Mouse (Mus musculus) heart, embryonic 16.5 days (tissue): ENCODE measurements around the gene Ythdf2. TPM values are rescaled to one million over a fixed set of nuclear protein-coding genes. Genes with fewer than 3 reads are reported as not detected.

ENCODE experiments used
- ATAC-seq: fragments of 200-750 bp; cut with Nextera tagmentation; replicated peaks from 2 replicates; pipeline ENCODE4 v1.8.0; 2017; ENCODE audit warnings: moderate number of reproducible peaks; ENCODE audit not compliant: insufficient read depth, low FRiP score; ENCODE audit errors: extremely low read depth
- H3K27ac ChIP-seq: fragments of 300-500 bp; sonication (generic); 2 replicates; pipeline ENCODE4 v1.5.1; 2014; ENCODE audit warnings: mild to moderate bottlenecking, low read length, control low read depth, moderate library complexity
- H3K27me3 ChIP-seq: fragments of 300-500 bp; sonication (generic); 2 replicates; pipeline ENCODE4 v1.6.1; 2014; ENCODE audit warnings: low read length, mixed read lengths; ENCODE audit not compliant: control insufficient read depth, insufficient read depth
- H3K36me3 ChIP-seq: fragments of 300-500 bp; sonication (generic); 2 replicates; pipeline ENCODE4 v1.6.1; 2014; ENCODE audit not compliant: control insufficient read depth, insufficient read depth
- H3K4me1 ChIP-seq: fragments of 300-500 bp; sonication (generic); 2 replicates; pipeline ENCODE4 v1.6.1; 2014; ENCODE audit warnings: low read length, mixed read lengths; ENCODE audit not compliant: control insufficient read depth, insufficient read depth
- H3K4me2 ChIP-seq: fragments of 300-500 bp; sonication (generic); 2 replicates; pipeline ENCODE4 v1.6.1; 2014; ENCODE audit warnings: low read depth, mild to moderate bottlenecking, control low read depth, low read length
- H3K4me3 ChIP-seq: fragments of 300-500 bp; sonication (generic); 2 replicates; pipeline ENCODE4 v1.5.1; 2014; ENCODE audit warnings: mild to moderate bottlenecking, control low read depth, low read length
- H3K9ac ChIP-seq: fragments of 300-500 bp; sonication (generic); 2 replicates; pipeline ENCODE4 v1.6.1; 2014; ENCODE audit warnings: low read length, control low read depth
- H3K9me3 ChIP-seq: fragments of 300-500 bp; sonication (generic); replicated peaks from 2 replicates; pipeline ENCODE4 v1.6.1; 2016; ENCODE audit warnings: low read length; ENCODE audit not compliant: control insufficient read depth
- WGBS: fragments of 180-500 bp; shearing (Covaris S2); extraction: QIAGEN DNeasy Blood & Tissue Kit; methylation state at CpG from one replicate; pipeline ENCODE4 v1.1.7; 2014; 5-methylcytosine and 5-hydroxymethylcytosine counted together
- polyA plus RNA-seq: library from polyadenylated mRNA; unstranded; fragments of >200 nt; fragmentation: Nextera tagmentation; extraction: Ambion mirVana; gene quantifications from 2 replicates; pipeline ENCODE4 v1.2.1, GENCODE M21; 2015

Gene Ythdf2
- polyA plus RNA-seq, 1 experiment from 2014 or later: 61.7 TPM

DNA sequence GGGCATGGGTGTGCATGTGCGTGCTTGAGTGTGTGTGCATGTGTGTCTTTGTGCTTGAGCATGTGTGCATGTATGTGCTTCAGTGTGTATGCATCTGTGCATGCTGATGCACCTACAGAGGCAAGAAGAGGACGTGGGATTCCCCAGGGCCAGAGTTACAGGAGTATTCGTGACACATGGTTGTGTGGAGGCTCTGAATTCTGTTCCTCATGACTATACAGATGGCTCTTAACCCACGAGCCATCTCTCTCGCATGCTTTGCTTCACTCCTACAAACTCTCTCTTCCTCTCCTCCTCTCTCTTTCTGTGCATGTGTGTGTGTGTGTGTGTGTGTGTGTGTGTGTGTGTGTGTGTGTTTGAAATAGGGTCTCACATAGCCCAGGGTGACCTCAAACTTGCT lies 42.3 kb downstream of the Ythdf2 start:
- H3K9me3 ChIP-seq: 0 out of 2 replicates have a peak, but pooled peaks cover 4% of the 10 kb centered on the region
- H3K27me3 ChIP-seq: no peaks in the 10 kb centered on the region
- H3K4me2 ChIP-seq: no peak overlapping the region
- no peak for ATAC-seq
- no peak overlapping the region for H3K9ac ChIP-seq
- WGBS: 75% methylated on average over 5 of the region's 5 CpGs
- no peak overlapping the region for H3K27ac ChIP-seq
- H3K4me3 ChIP-seq: no peak overlapping the region
- H3K36me3 ChIP-seq: no peaks in the 10 kb centered on the region
- no peaks in the 10 kb centered on the region for H3K4me1 ChIP-seq

DNA sequence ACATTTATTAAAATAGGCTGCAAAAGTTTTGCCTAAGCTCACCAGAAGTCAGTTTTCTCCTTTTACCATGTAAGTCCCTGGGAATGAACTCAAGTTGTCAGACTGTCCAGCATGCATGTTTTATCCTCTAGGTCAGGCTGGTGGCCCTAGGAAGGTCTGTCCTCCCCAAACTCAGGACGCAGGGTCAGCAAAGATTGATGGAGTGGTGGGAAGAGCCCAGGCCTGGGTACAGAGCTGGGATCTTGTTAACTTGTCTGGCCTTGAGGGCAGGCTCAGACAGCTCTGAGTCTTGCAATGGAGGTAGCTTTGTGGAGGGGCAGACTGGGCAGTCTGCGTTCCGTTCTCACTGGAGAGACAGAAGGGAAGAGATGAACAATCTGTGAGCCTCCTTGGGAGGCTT lies 42.8 kb downstream of the Ythdf2 start:
- no peak overlapping the region for H3K4me3 ChIP-seq
- H3K9me3 ChIP-seq: 0 out of 2 replicates have a peak, but pooled peaks cover 4% of the 10 kb centered on the region
- no peak overlapping the region for H3K4me2 ChIP-seq
- no peak overlapping the region for H3K9ac ChIP-seq
- no peaks in the 10 kb centered on the region for H3K36me3 ChIP-seq
- WGBS: 89% methylated on average over 3 of the region's 3 CpGs
- no peak overlapping the region for H3K27ac ChIP-seq
- no peak for ATAC-seq
- H3K27me3 ChIP-seq: no peaks in the 10 kb centered on the region
- no peaks in the 10 kb centered on the region for H3K4me1 ChIP-seq

- Histone ChIP-seq H3K9ac (no peak overlapping the region), H3K36me3 (no peaks in the 10 kb centered on the region), H3K27ac (no peak overlapping the region), H3K4me1 (no peaks in the 10 kb centered on the region), H3K4me2 (no peak overlapping the region), H3K27me3 (no peaks in the 10 kb centered on the region), H3K9me3 (0 out of 2 replicates have a peak, but pooled peaks cover 4% of the 10 kb centered on the region), H3K4me3 (no peak overlapping the region)
- 85% methylated on average over 3 of the region's 3 CpGs for WGBS
- ATAC-seq: no peak
Observed at GRCm38 (mm10) chr4:132167436-132167835, 44.7 kb downstream of the Ythdf2 start.

DNA sequence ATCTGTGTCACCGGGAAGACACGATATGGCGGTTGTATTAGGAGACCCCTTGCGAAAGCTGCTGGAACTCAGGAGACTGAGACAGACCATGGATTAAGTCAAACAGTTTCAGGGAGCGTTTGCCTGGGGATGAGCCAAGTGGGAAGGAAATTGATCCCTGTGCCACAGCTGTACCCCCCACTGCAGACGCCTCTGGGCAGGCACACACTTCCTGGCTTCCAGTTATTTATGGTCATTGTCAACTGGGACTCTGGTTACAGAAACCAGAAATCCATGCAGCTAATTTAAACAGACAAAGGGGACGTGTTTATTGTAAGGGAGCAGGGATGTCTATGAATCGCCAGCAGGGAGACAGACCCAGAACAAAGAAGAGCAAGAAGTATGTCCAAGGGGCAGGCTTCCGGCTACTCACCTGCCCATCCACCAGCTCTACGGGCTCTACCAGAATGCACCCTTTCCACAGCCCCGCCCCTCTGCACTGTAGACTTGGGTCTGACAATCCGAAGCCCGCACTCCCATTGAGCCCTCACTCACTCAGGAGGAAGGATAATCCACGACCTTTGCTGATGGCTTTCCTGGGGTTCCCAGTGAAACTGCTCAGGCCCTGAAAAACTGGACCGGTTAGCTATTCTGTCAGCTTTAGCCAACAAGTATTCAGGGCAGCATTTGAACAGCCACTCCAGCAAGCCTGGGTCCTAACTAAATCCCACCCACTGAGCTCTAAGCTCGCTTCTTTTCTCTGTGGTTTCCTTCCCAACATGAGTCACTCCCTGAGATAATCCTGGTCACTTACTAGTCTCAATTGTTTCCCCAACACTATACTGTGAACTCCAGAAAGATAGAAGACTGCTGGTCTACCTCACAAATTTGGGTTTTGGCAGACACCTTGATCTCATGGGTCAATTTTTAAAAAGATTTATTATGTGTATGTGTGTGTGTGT lies 45.5 kb downstream of the Ythdf2 start:
- Histone ChIP-seq H3K27me3 (no peaks in the 10 kb centered on the region), H3K9me3 (0 out of 2 replicates have a peak, but pooled peaks cover 4% of the 10 kb centered on the region), H3K9ac (no peak overlapping the region), H3K4me2 (no peak overlapping the region), H3K4me1 (no peaks in the 10 kb centered on the region), H3K36me3 (no peaks in the 10 kb centered on the region), H3K4me3 (no peak overlapping the region), H3K27ac (no peak overlapping the region)
- ATAC-seq: no peak
- 67% methylated on average over 16 of the region's 16 CpGs for WGBS

DNA sequence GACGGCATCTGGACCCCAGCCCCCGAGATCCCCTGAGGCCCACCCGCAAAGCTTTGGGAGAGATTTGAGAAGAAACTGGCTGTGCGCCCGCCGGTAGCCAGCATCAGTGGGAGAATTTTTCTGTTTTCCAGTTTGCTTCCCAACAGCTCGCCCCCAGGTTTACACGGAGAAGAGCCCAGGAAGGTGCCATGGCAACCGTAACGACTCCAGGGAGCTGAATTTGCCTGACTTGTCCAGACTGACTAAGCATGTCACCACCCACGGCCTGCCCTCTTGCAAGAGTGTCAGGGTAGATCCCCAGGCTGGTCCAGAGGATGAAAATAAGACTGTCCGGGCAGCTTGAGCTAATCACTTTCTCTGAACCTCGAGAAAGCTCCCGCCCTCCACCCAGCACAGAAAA lies 46.4 kb downstream of the Ythdf2 start:
- Histone ChIP-seq H3K4me2 (no peak overlapping the region), H3K4me1 (no peaks in the 10 kb centered on the region), H3K27me3 (no peaks in the 10 kb centered on the region), H3K36me3 (no peaks in the 10 kb centered on the region), H3K4me3 (no peak overlapping the region), H3K27ac (no peak overlapping the region), H3K9ac (no peak overlapping the region), H3K9me3 (0 out of 2 replicates have a peak, but pooled peaks cover 4% of the 10 kb centered on the region)
- ATAC-seq: no peak
- 64% methylated on average over 14 of the region's 14 CpGs for WGBS

- no peak overlapping the region for H3K27ac ChIP-seq
- H3K36me3 ChIP-seq: no peaks in the 10 kb centered on the region
- no peaks in the 10 kb centered on the region for H3K27me3 ChIP-seq
- H3K4me2 ChIP-seq: no peak overlapping the region
- no peaks in the 10 kb centered on the region; the same call in 1 of the 2 replicates for H3K9me3 ChIP-seq
- WGBS: 56% methylated on average over 12 of the region's 12 CpGs
- H3K4me1 ChIP-seq: no peaks in the 10 kb centered on the region
- no peak overlapping the region for H3K4me3 ChIP-seq
- H3K9ac ChIP-seq: no peak overlapping the region
- no peak for ATAC-seq
Observed at GRCm38 (mm10) chr4:132156941-132157622, 55.0 kb downstream of the Ythdf2 start.

- ATAC-seq: no peak
- no peaks in the 10 kb centered on the region for H3K36me3 ChIP-seq
- no peak overlapping the region for H3K9ac ChIP-seq
- H3K4me1 ChIP-seq: no peaks in the 10 kb centered on the region
- H3K4me3 ChIP-seq: no peak overlapping the region
- H3K9me3 ChIP-seq: no peaks in the 10 kb centered on the region; the same call in 1 of the 2 replicates
- H3K4me2 ChIP-seq: no peak overlapping the region
- WGBS: 14% methylated on average over 6 of the region's 6 CpGs
- H3K27ac ChIP-seq: no peak overlapping the region
- H3K27me3 ChIP-seq: no peaks in the 10 kb centered on the region
Observed at GRCm38 (mm10) chr4:132154877-132155670, 57.0 kb downstream of the Ythdf2 start.

- no peak for ATAC-seq
- 68% methylated on average over 1 of the region's 1 CpGs for WGBS
- H3K27me3 ChIP-seq: 0 out of 2 replicates have a peak, but pooled peaks cover under 1% of the 10 kb centered on the region
- H3K9me3 ChIP-seq: no peaks in the 10 kb centered on the region; the same call in 1 of the 2 replicates
- no peaks in the 10 kb centered on the region for H3K36me3 ChIP-seq
- H3K9ac ChIP-seq: no peak overlapping the region
- no peak overlapping the region for H3K27ac ChIP-seq
- H3K4me1 ChIP-seq: no peaks in the 10 kb centered on the region
- H3K4me3 ChIP-seq: no peak overlapping the region
- H3K4me2 ChIP-seq: no peak overlapping the region
Observed at GRCm38 (mm10) chr4:132151673-132152072, 60.4 kb downstream of the Ythdf2 start.
